Mouse (Mus musculus) adrenal gland, postnatal 4 days (tissue): ENCODE measurements at regions not wholly inside any gene's neighbourhood (a gene's known extent, or its start where the extent isn't known, plus 50 kb on each side); places are given as distances from the start of the nearest gene placed in this dataset.

Source experiments
- DNase-seq, 2 experiments: peaks; one replicate each; pipeline ENCODE4 v3.0.0; 2021 to 2022; ENCODE audit warnings: low spot score in 2 of 2, mixed read lengths in 2 of 2

GRCm38 (mm10) chr14:98834316-98834715 is 159.8 kb downstream of the Rpl36a-ps1 start:
- no peak for DNase-seq

DNA sequence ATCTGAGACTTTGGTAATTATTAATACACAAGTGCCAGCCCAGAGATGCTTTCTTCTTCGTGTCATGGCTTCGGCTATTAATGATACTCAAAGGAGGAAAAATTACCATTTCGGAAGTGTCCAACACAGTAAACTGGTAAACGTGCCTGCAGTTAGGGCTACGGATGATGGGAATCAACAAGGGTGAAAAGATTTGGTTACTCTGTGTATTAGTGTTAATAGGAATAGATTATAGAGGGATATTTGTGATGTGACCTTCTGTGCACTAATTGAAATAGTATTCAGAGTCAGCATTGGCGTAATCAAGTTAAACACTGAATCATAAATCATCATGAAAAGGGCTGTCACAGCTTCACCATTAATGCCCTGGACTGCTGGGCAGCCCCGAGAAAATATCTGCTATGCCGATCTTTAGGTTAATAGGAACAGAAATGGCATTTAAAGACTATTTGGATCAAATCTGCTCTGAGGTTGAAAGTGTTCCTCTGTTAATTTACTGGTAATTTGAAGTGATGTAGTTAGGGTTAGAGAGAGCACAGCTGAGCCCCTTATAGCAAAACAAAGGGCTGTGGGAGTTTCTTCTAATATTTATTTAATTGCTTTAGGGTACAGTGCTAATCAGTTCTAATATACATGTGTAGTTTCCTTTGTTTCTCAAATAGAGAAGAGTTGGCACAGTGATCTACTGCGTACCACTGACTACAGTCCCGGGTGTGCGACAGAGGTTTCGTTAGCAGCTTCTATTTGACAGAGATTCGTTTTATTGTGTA is 160.7 kb downstream of the Rpl36a-ps1 start:
- no peak for DNase-seq

DNA sequence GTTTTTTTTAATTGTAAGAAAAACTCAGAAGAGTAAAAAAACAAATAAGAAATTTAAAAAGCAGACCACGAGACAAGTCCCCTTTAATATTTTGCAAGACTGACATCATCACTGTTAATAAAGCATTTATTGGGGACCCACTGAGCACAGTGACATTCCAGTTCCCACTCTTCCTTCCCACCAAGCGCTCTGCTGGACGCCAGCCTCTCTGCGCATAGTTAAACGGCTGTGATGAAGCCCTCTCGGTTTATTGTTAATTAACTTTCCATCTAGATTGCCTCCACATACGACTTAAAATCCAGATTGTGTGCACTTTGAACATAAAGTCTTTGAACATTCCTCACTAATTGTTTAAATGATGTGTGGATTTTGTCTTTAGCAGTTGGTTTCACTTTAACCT is 161.7 kb downstream of the Rpl36a-ps1 start:
- DNase-seq: no peak

- DNase-seq: no peak
Observed at GRCm38 (mm10) chr14:98829958-98830633, 164.0 kb downstream of the Rpl36a-ps1 start.

DNA sequence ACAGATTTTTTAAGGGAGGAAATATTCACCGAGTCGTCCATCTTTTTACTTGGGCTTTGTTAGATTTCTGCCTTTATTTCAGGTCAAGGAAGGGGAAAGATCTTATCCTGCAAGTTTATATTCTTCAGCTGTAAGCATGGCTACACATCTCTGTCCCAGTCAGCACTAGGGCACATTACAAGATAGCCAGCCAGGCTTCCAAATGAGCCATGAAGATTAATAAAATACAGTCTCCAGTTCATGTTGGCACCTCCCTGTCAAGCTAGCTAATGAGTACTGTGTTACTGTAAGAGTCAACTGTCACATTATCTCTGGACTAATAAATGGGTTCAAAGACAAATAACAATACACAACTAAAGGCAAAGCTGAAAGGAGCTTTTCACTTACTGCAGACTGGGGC is 166.6 kb downstream of the Rpl36a-ps1 start:
- DNase-seq: no peak

DNA sequence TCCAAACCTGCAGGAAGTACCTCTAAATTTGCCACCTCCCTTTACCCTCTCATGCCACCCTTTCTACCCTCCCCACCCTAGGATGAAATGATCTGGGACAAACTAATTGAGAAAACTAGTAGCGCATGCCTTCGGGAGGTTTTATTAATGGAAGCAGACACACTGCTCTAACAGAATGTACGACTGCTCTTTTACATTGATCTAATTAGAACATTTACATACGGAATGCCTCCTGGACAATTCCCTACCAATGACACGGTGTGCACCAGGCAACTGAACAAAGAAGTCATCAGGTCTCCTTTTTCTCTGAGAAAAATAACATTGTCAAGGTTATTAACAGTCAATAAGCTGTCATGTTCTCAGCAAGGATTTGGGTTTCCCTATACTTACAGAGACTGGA is 180.5 kb downstream of the Rpl36a-ps1 start:
- DNase-seq: no peak

GRCm38 (mm10) chr14:98810259-98811042 is 183.7 kb downstream of the Rpl36a-ps1 start:
- no peak for DNase-seq

GRCm38 (mm10) chr14:98808117-98808516 is 186.0 kb downstream of the Rpl36a-ps1 start:
- no peak for DNase-seq

- DNase-seq: no peak
Observed at GRCm38 (mm10) chr14:98805066-98805465, 189.1 kb downstream of the Rpl36a-ps1 start.

- no peak for DNase-seq
Observed at GRCm38 (mm10) chr14:98801293-98801692, 192.8 kb downstream of the Rpl36a-ps1 start.

DNA sequence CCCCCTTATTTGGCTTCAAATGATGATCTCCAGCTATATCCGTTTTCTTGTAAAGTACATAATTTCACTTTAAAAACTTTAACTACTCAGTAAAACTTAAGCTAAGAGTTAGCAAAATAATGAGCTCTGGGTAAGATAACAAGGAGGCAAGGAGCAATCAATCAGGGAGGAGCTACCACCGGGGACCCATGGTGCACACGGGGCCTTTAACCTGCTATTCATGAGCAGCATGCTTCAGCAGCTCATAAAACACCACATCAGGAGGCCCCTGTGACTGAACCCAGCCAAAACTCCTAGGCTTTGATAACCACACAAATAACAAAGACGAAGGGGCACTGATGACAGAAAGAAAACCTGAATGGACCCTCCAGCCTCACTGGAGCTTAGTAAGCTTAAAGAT is 202.1 kb downstream of the Rpl36a-ps1 start:
- DNase-seq: no peak

GRCm38 (mm10) chr14:98791232-98791906 is 202.7 kb downstream of the Rpl36a-ps1 start:
- no peak for DNase-seq

GRCm38 (mm10) chr14:98789794-98790193 is 204.3 kb downstream of the Rpl36a-ps1 start:
- DNase-seq: no peak

DNA sequence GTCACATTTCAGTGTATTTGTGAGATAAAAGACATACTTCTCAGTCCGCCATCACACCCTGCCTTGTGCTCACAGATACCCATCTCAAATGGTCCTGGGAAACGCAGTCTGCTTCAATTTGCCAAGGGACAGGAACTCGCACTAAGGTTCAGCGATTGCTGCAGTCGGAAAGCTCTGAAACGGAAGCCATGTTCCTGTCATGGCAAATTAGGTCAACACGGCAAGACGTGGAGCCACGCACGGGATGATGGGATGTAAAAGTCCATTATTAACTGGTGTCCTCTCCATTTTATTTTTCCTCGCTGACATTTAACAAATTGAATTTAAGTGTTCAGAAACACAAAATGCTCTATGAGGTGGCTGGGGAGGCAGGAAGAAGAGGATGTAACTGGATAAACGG is 212.4 kb downstream of the Rpl36a-ps1 start:
- DNase-seq: no peak

DNA sequence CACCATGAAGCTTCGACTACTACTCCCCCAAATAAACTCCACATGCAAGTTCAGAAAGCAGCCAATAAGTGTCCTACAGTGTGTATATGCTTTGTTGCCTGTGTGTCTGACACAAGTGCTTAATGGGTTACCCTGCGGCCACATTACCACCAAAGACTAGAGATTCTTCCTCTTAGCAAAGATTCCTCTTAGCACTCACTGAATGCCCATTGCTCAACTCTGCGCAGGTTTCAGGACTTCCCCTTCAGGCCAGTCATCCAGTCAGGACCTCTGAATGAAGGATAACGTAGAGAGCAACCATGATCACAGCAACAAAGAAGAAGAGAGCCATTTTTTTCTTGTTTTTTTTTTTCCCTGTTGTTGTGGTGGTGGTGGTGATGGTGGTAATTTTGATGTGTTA is 222.0 kb downstream of the Rpl36a-ps1 start:
- DNase-seq: no peak

- DNase-seq: no peak
Observed at GRCm38 (mm10) chr14:98768845-98769244, 225.3 kb downstream of the Rpl36a-ps1 start.

- DNase-seq: no peak
Observed at GRCm38 (mm10) chr14:98767481-98767880, 226.6 kb downstream of the Rpl36a-ps1 start.

- no peak for DNase-seq
Observed at GRCm38 (mm10) chr14:98765358-98765757, 228.8 kb downstream of the Rpl36a-ps1 start.

GRCm38 (mm10) chr14:98750766-98751165 is 243.4 kb downstream of the Rpl36a-ps1 start:
- DNase-seq: no peak

DNA sequence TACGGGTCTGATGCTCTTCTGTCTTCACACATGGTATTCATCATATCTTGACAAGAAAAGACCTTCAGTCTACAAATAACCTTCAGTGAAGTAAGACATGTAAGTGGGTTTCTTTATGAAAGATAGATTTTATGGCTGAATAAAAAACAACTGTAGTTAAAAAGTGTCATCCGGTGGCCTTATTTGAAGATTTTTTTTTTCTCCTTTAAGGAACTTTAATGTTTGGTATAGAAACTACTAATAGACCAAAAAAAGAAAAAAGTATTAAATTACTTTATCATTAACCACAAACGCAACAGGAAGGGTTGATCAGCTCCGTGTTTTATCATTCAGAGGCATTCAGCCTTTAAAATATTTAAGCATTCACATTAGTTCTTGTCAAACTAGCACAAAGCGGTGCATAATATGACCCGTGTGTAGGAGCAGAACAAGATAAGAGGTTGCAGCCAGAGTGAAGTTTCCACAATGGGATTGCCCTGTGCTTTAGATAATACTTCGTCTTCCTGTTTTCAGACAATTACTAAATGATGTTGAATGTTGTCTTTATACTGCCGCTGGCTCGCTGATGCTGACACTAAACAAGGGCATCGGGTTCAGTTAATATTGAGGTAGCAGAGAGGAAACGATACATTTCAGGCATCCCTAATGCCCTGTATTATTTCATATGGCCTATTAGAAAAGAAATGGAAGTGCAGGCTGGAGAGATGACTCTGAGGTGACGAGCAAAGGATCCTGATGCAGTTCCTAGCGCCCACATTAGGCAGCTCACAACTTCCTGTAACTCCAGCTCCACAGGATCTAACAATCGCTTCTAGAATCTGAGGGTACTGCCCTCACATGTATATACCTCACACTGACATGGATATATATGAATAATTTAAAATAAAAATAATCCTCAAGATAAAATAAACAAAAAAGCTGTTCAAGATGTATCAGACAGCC is 244.8 kb downstream of the Rpl36a-ps1 start:
- no peak for DNase-seq
